Mouse (Mus musculus): ENCODE results near the gene Rab9. TPM values are rescaled to one million over a fixed set of nuclear protein-coding genes. Genes with fewer than 3 reads are reported as not detected.

The Rab9 gene
- polyA plus RNA-seq, 1 experiment: 2.3 TPM

- 93% methylated on average over 4 of the region's 4 CpGs for WGBS
- H3K4me3 ChIP-seq (ENCODE audit: low read depth, low read length): no peak overlapping the region
- no peaks in the 10 kb centered on the region for H3K27me3 ChIP-seq (ENCODE audit: control insufficient read depth, insufficient read depth, low read length)
These were observed 32.4 kb upstream of the Rab9 start for GRCm38 (mm10) chrX:166512071-166512470.

DNA sequence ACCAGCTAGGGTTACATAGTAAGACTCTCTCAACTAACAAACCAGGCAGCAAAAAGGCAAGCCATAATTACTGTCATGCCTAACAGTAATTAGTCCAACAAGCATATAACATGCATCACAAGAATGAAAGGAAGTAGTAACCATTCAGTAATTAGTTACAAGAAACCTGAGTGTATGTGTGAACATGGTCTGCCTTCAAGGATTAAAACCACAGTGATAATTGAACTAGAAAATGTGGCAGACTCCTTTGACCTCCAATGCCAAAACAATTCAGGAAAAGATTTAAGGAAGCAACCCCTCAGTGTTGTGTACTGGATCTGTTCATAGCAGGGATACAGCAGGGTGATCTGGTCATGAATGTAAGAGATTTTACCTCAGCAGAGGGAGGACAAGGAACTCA is 31.4 kb upstream of the Rab9 start:
- Histone ChIP-seq H3K36me3 (ENCODE audit: control insufficient read depth, insufficient read depth, low read length) (no peaks in the 10 kb centered on the region), H3K4me1 (ENCODE audit: control insufficient read depth, insufficient read depth, insufficient read length, low read length) (0 out of 2 replicates have a peak, but pooled peaks cover 1% of the 10 kb centered on the region), H3K4me3 (ENCODE audit: low read depth, low read length) (no peak overlapping the region), H3K27me3 (ENCODE audit: control insufficient read depth, insufficient read depth, low read length) (no peaks in the 10 kb centered on the region), H3K27ac (ENCODE audit: insufficient read depth, low read depth, low read length) (no peak overlapping the region)
- TF ChIP-seq POLR2A (IDR thresholded peaks at IDR 0.05; ENCODE audit: low read depth, low read length): no peak
- TF ChIP-seq CTCF (IDR thresholded peaks at IDR 0.05; ENCODE audit: extremely low read depth, insufficient read length, insufficient replicate concordance, low read depth, low read length): no peak

More at GRCm38 (mm10) chrX:166512071-166512470, 32.4 kb upstream of the Rab9 start:
- H3K27ac ChIP-seq (ENCODE audit: insufficient read depth, low read depth, low read length): no peak overlapping the region
- 0 out of 2 replicates have a peak, but pooled peaks cover 1% of the 10 kb centered on the region for H3K4me1 ChIP-seq (ENCODE audit: control insufficient read depth, insufficient read depth, insufficient read length, low read length)
- H3K36me3 ChIP-seq (ENCODE audit: control insufficient read depth, insufficient read depth, low read length): no peaks in the 10 kb centered on the region
- no peak for TF ChIP-seq POLR2A (IDR thresholded peaks at IDR 0.05; ENCODE audit: low read depth, low read length)
- TF ChIP-seq CTCF (IDR thresholded peaks at IDR 0.05; ENCODE audit: extremely low read depth, insufficient read length, insufficient replicate concordance, low read depth, low read length): no peak

DNA sequence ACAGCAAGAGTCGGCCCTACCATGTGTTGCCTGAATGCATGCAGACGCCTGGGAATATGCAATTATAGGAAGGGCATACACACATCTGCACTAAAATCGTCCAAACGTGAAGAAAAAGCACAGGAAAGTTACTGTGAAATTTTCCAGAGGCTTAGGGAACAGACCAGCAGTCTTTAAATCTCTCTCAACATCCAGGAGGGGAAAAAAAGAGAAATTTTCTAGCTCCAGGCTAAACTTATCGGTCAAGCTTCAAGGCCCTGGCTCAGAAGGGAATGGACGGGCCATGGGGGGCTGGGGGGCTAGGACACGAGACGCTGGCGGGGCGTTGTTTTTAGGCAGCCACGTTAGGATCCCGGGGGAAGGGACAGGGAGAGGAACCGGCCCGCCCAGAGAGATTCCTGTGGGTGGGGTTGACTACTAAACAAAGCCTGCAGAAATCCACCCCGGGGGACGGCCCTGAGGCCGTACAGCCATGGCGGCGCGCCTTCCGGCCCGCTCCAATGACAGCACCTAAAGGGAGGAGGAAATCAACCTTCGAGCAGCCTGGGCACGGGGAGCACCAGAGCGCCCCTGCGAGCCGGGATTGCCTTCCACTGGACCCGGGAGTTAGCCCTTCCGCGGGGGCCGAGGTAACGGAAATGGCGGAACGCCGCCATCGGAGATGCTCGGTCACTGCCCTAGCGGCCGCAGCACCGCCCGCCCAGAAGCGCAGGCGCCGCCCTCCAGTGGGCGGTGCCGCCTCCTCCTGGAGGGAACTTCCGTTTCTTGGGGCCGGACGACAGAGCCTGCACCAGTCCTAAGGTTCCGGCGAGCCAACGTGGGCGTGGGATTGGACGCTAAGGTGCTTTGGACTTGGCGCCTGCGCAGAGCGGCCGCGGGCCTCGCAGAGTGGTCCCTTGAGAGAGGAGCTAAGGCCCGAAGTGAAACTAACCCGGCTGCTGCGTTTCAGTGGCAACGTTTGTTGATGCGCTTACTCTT is 30.4 kb upstream of the Rab9 start:
- peak overlapping the region; percentile 98 for H3K4me3 ChIP-seq (ENCODE audit: low read depth, low read length)
- 0 out of 2 replicates have a peak, but pooled peaks cover 1% of the 10 kb centered on the region for H3K4me1 ChIP-seq (ENCODE audit: control insufficient read depth, insufficient read depth, insufficient read length, low read length)
- 10% methylated on average over 58 of the region's 65 CpGs for WGBS
- peak overlapping the region; percentile 92 for H3K27ac ChIP-seq (ENCODE audit: insufficient read depth, low read depth, low read length)
- no peaks in the 10 kb centered on the region for H3K36me3 ChIP-seq (ENCODE audit: control insufficient read depth, insufficient read depth, low read length)
- H3K27me3 ChIP-seq (ENCODE audit: control insufficient read depth, insufficient read depth, low read length): no peaks in the 10 kb centered on the region
- TF ChIP-seq CTCF (IDR thresholded peaks at IDR 0.05; ENCODE audit: extremely low read depth, insufficient read length, insufficient replicate concordance, low read depth, low read length) (no peak), POLR2A (IDR thresholded peaks at IDR 0.05; ENCODE audit: low read depth, low read length) (0 out of 2 replicates have a peak, but pooled peaks have one; percentile 68)

DNA sequence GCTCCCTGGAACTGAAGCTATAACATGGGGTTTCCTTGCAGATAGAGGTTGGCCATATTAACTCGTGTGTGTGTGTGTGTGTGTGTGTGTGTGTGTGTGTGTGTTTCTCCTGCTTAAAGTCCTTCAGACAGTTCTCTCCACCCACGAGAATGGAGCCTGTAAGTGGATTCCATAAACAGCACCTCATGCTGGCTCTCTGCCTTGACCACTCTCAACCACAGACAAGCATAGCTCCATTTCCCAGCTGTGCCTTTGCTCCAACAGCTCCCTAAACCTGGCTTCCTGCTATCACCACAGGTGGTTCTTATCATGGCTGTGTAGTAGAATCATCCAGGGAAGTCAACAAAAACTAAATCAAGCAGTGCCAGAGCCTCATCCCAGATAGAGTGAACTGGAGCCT is 24.8 kb upstream of the Rab9 start:
- Histone ChIP-seq H3K4me1 (ENCODE audit: control insufficient read depth, insufficient read depth, insufficient read length, low read length) (no peaks in the 10 kb centered on the region), H3K27ac (ENCODE audit: insufficient read depth, low read depth, low read length) (no peak overlapping the region), H3K36me3 (ENCODE audit: control insufficient read depth, insufficient read depth, low read length) (0 out of 2 replicates have a peak, but pooled peaks cover 11% of the 10 kb centered on the region), H3K4me3 (ENCODE audit: low read depth, low read length) (no peak overlapping the region), H3K27me3 (ENCODE audit: control insufficient read depth, insufficient read depth, low read length) (no peaks in the 10 kb centered on the region)
- 42% methylated on average over 2 of the region's 2 CpGs for WGBS
- TF ChIP-seq POLR2A (IDR thresholded peaks at IDR 0.05; ENCODE audit: low read depth, low read length) (no peak), CTCF (IDR thresholded peaks at IDR 0.05; ENCODE audit: extremely low read depth, insufficient read length, insufficient replicate concordance, low read depth, low read length) (no peak)

- Histone ChIP-seq H3K27ac (ENCODE audit: insufficient read depth, low read depth, low read length) (no peak overlapping the region), H3K36me3 (ENCODE audit: control insufficient read depth, insufficient read depth, low read length) (0 out of 2 replicates have a peak, but pooled peaks cover 10% of the 10 kb centered on the region), H3K4me1 (ENCODE audit: control insufficient read depth, insufficient read depth, insufficient read length, low read length) (no peaks in the 10 kb centered on the region), H3K4me3 (ENCODE audit: low read depth, low read length) (no peak overlapping the region), H3K27me3 (ENCODE audit: control insufficient read depth, insufficient read depth, low read length) (no peaks in the 10 kb centered on the region)
- WGBS: 78% methylated on average over 1 of the region's 1 CpGs
- TF ChIP-seq POLR2A (IDR thresholded peaks at IDR 0.05; ENCODE audit: low read depth, low read length) (no peak), CTCF (IDR thresholded peaks at IDR 0.05; ENCODE audit: extremely low read depth, insufficient read length, insufficient replicate concordance, low read depth, low read length) (no peak)
These were observed 20.0 kb upstream of the Rab9 start for GRCm38 (mm10) chrX:166499496-166500190.

- H3K4me1 ChIP-seq (ENCODE audit: control insufficient read depth, insufficient read depth, insufficient read length, low read length): no peaks in the 10 kb centered on the region
- WGBS: 79% methylated on average over 4 of the region's 4 CpGs
- TF ChIP-seq POLR2A (IDR thresholded peaks at IDR 0.05; ENCODE audit: low read depth, low read length): no peak
- TF ChIP-seq CTCF (IDR thresholded peaks at IDR 0.05; ENCODE audit: extremely low read depth, insufficient read length, insufficient replicate concordance, low read depth, low read length): no peak
- H3K27ac ChIP-seq (ENCODE audit: insufficient read depth, low read depth, low read length): no peak overlapping the region
- H3K27me3 ChIP-seq (ENCODE audit: control insufficient read depth, insufficient read depth, low read length): no peaks in the 10 kb centered on the region
- H3K36me3 ChIP-seq (ENCODE audit: control insufficient read depth, insufficient read depth, low read length): 0 out of 2 replicates have a peak, but pooled peaks cover 5% of the 10 kb centered on the region
- no peak overlapping the region for H3K4me3 ChIP-seq (ENCODE audit: low read depth, low read length)
These were observed 18.1 kb upstream of the Rab9 start for GRCm38 (mm10) chrX:166497771-166498170.

DNA sequence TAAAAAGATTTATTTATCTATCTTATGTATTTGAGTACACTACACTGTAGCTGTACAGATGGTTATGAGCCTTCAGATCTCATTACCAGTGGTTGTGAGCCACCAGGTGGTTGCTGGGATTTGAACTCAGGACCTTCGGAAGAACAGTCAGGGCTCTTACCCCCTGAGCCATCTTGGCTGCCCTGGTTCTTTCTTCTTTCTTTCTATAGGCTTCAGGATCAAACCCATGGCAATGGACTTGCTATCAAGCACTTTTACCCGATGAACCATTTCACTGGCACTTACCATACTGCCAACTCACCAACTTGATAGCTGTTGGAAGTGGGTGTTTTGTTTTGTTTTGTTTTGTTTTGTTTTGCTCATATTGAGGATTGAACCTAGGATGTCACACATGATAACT is 15.4 kb upstream of the Rab9 start:
- Histone ChIP-seq H3K27me3 (ENCODE audit: control insufficient read depth, insufficient read depth, low read length) (no peaks in the 10 kb centered on the region), H3K27ac (ENCODE audit: insufficient read depth, low read depth, low read length) (no peak overlapping the region), H3K4me3 (ENCODE audit: low read depth, low read length) (no peak overlapping the region), H3K36me3 (ENCODE audit: control insufficient read depth, insufficient read depth, low read length) (no peaks in the 10 kb centered on the region), H3K4me1 (ENCODE audit: control insufficient read depth, insufficient read depth, insufficient read length, low read length) (no peaks in the 10 kb centered on the region)
- WGBS: 95% methylated on average over 2 of the region's 2 CpGs
- TF ChIP-seq CTCF (IDR thresholded peaks at IDR 0.05; ENCODE audit: extremely low read depth, insufficient read length, insufficient replicate concordance, low read depth, low read length): no peak
- no peak for TF ChIP-seq POLR2A (IDR thresholded peaks at IDR 0.05; ENCODE audit: low read depth, low read length)
